Mouse (Mus musculus) midbrain, embryonic 13.5 days (tissue): ENCODE measurements at regions not wholly inside any gene's neighbourhood (a gene's known extent, or its start where the extent isn't known, plus 50 kb on each side); places are given as distances from the start of the nearest gene placed in this dataset.

ENCODE experiments used
- ATAC-seq: fragments of 200-750 bp; cut with Nextera tagmentation; 2 replicates; pipeline ENCODE4 v1.8.0; 2017; ENCODE audit warnings: mild to moderate bottlenecking, moderate TSS enrichment, moderate library complexity
- H3K27ac ChIP-seq: fragments of 300-500 bp; sonication (generic); 2 replicates; pipeline ENCODE4 v1.5.1; 2015; ENCODE audit warnings: inconsistent platforms, mild to moderate bottlenecking, moderate library complexity
- H3K27me3 ChIP-seq: fragments of 300-500 bp; sonication (generic); 2 replicates; pipeline ENCODE4 v1.6.1; 2015; ENCODE audit warnings: mild to moderate bottlenecking, inconsistent platforms
- H3K36me3 ChIP-seq: fragments of 300-500 bp; sonication (generic); 2 replicates; pipeline ENCODE4 v1.6.1; 2015; ENCODE audit warnings: mild to moderate bottlenecking, inconsistent platforms
- H3K4me1 ChIP-seq: fragments of 300-500 bp; sonication (generic); replicated peaks from 2 replicates; pipeline ENCODE4 v1.6.1; 2015; ENCODE audit warnings: inconsistent platforms
- H3K4me2 ChIP-seq: fragments of 300-500 bp; sonication (generic); replicated peaks from 2 replicates; pipeline ENCODE4 v1.6.1; 2015; ENCODE audit warnings: moderate library complexity, mild to moderate bottlenecking, inconsistent platforms
- H3K4me3 ChIP-seq: fragments of 300-500 bp; sonication (generic); replicated peaks from 2 replicates; pipeline ENCODE4 v1.5.1; 2015; ENCODE audit warnings: mild to moderate bottlenecking, inconsistent platforms
- H3K9ac ChIP-seq: fragments of 300-500 bp; sonication (generic); replicated peaks from 2 replicates; pipeline ENCODE4 v1.6.1; 2015; ENCODE audit warnings: mild to moderate bottlenecking, inconsistent platforms
- H3K9me3 ChIP-seq: fragments of 300-500 bp; sonication (generic); 2 replicates; pipeline ENCODE4 v1.6.1; 2016; ENCODE audit warnings: mild to moderate bottlenecking, inconsistent platforms
- WGBS: fragments of 180-500 bp; shearing (Covaris S2); methylation state at CpG from one replicate; pipeline ENCODE4 v1.1.7; 2015; 5-methylcytosine and 5-hydroxymethylcytosine counted together

GRCm38 (mm10) chr7:136457867-136458448, 436.5 kb upstream of the Mgmt start:
- H3K4me1 ChIP-seq, result no peaks in the 10 kb centered on the region
- H3K4me3 ChIP-seq, result no peak overlapping the region
- no peaks in the 10 kb centered on the region for H3K27me3 ChIP-seq
- no peak overlapping the region for H3K4me2 ChIP-seq
- H3K9me3 ChIP-seq, result no peaks in the 10 kb centered on the region
- 87% methylated on average over 10 of the region's 10 CpGs for WGBS
- no peak overlapping the region for H3K9ac ChIP-seq
- no peak for ATAC-seq
- H3K36me3 ChIP-seq, result no peaks in the 10 kb centered on the region
- H3K27ac ChIP-seq, result no peak overlapping the region

- WGBS, result 71% methylated on average over 4 of the region's 4 CpGs
- no peak for ATAC-seq
- Histone ChIP-seq H3K4me2 (no peak overlapping the region), H3K36me3 (no peaks in the 10 kb centered on the region), H3K27me3 (peaks cover 33% of the 10 kb centered on the region), H3K4me3 (no peak overlapping the region), H3K27ac (no peak overlapping the region), H3K9ac (no peak overlapping the region), H3K4me1 (peaks cover 5% of the 10 kb centered on the region), H3K9me3 (no peaks in the 10 kb centered on the region)
Measured at GRCm38 (mm10) chr7:136477135-136477534, 417.3 kb upstream of the Mgmt start.

- no peak overlapping the region for H3K9ac ChIP-seq
- H3K4me1 ChIP-seq, result peaks cover 12% of the 10 kb centered on the region
- H3K4me2 ChIP-seq, result no peak overlapping the region
- H3K27ac ChIP-seq, result no peak overlapping the region
- 73% methylated on average over 13 of the region's 13 CpGs for WGBS
- H3K4me3 ChIP-seq, result no peak overlapping the region
- ATAC-seq, result no peak
- H3K9me3 ChIP-seq, result no peaks in the 10 kb centered on the region
- peaks cover 59% of the 10 kb centered on the region for H3K27me3 ChIP-seq
- no peaks in the 10 kb centered on the region for H3K36me3 ChIP-seq
Measured at GRCm38 (mm10) chr7:136480641-136481202, 413.7 kb upstream of the Mgmt start.

DNA sequence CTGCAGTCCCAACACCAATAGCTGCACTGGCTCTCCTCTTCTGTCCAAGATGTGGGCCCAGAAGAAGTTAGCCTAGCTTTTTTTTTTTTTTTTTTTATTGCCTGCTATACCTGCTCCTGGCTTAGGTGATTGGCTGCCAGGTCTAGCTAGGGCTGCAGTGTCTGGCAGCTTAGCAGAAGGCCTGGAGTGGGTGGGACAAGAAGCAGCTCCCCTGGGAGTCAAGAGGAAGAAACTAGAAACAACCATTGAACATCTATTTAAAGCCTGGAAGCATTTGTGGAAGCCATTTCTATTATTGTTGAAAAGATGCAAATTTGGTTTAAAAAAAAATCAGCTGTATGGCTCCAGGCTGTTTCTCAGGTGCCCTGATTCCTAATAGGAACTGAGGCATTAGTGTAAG, 411.2 kb upstream of the Mgmt start:
- Histone ChIP-seq H3K9ac (no peak overlapping the region), H3K4me3 (no peak overlapping the region), H3K27me3 (peaks cover 68% of the 10 kb centered on the region), H3K4me2 (no peak overlapping the region), H3K36me3 (no peaks in the 10 kb centered on the region), H3K9me3 (no peaks in the 10 kb centered on the region), H3K4me1 (peaks cover 28% of the 10 kb centered on the region), H3K27ac (no peak overlapping the region)
- ATAC-seq, result no peak

GRCm38 (mm10) chr7:136487556-136487955, 406.9 kb upstream of the Mgmt start:
- Histone ChIP-seq H3K4me3 (no peak overlapping the region), H3K27me3 (peaks cover 52% of the 10 kb centered on the region), H3K9ac (no peak overlapping the region), H3K27ac (no peak overlapping the region), H3K36me3 (no peaks in the 10 kb centered on the region), H3K9me3 (no peaks in the 10 kb centered on the region), H3K4me2 (no peak overlapping the region), H3K4me1 (peaks cover 68% of the 10 kb centered on the region)
- ATAC-seq, result no peak
- 41% methylated on average over 5 of the region's 5 CpGs for WGBS

DNA sequence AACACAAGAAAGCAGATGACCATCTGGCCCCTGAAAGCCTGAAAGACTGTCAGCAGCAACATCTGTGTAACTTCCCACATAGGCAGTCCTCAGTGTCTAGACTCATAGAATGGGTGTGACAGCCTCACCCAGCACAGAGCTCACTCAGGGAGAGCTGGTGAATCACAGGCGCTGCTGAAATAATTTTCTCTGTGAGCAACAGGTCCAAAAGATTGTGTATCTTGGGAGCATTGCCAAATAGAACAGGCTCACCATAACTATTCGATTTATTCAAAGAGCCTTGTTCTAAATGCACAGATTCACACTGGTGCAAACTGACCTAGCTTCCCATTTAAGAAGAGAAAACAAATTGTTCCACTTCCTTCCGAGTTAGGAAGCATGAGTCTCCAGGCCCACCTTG, 399.6 kb upstream of the Mgmt start:
- Histone ChIP-seq H3K9ac (no peak overlapping the region), H3K27me3 (peaks cover 64% of the 10 kb centered on the region), H3K9me3 (no peaks in the 10 kb centered on the region), H3K4me3 (no peak overlapping the region), H3K36me3 (no peaks in the 10 kb centered on the region), H3K27ac (no peak overlapping the region), H3K4me2 (no peak overlapping the region), H3K4me1 (peaks cover 72% of the 10 kb centered on the region)
- no peak for ATAC-seq
- 66% methylated on average over 3 of the region's 3 CpGs for WGBS

DNA sequence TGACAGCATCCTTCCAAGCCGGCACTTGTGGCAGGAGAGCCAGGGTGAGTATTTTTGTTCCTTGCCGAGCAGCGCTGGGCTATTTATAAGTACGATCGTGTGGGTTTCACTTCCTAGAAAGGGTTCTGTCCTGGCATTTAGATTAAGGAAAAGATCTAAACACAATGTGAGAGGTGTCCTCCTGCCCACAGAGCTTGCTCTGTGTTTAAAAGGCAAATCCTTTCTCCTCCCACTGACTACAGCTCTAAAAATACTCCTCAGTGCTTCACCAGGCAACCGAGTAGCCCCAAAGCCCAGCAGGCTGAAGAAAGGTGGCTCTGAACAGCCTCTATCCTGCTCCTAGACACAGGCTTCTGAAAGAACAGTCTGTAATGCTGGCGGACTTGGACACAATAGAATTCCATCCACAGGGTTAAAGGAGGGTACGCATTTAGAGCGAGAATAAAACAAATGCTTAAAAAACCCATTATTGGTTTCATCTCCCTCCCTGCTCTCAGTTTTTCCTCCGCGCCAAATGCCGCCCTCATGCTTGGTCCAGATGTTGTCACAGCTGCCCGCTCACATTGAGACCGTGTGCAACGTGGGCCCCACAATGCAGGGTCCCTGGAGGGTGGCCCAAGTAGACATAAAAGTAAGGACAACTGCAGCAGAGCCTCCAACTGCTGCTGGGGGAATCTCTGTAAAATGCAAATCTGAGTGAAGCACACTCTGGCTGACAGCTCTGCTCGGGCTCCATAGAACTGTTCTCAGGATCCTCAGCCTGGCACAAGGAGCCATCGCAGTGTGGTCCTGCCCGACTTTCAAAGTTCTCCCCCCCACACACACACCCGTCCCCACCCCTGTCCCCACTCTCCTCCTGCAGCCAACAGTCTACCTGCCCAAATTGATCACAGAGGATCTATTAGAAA, 397.8 kb upstream of the Mgmt start:
- peak overlapping the region; percentile 58 for H3K27ac ChIP-seq
- peak overlapping the region; percentile 35 for H3K4me2 ChIP-seq
- 14% methylated on average over 19 of the region's 19 CpGs for WGBS
- peak overlapping the region; percentile 40; the same call in 1 of the 2 replicates for H3K9ac ChIP-seq
- 0 out of 2 replicates have a peak, but pooled peaks have one; percentile 34 for ATAC-seq
- no peaks in the 10 kb centered on the region for H3K36me3 ChIP-seq
- no peaks in the 10 kb centered on the region for H3K9me3 ChIP-seq
- no peak overlapping the region for H3K4me3 ChIP-seq
- H3K4me1 ChIP-seq, result peaks cover 71% of the 10 kb centered on the region
- H3K27me3 ChIP-seq, result peaks cover 70% of the 10 kb centered on the region

DNA sequence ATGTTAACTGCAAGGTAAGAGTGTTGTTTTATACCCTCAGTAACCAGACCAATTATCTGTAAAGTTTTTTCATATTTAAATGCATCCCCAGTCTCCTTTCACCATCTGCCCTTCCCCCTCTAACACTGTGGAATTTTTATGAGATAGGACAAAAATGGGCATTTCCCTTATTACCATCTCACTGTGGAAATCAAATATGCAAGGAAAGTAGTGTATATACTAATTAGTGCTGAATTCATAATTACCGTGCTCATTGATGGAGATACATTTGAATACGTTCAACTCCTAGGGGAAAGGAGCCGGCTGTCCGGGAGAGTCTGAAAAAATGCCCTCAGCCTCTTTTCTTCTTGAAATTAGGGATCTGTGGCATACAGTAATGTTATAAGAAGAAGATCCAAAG, 394.4 kb upstream of the Mgmt start:
- no peak overlapping the region for H3K9ac ChIP-seq
- peak overlapping the region; percentile 57; the same call in 1 of the 2 replicates for H3K27ac ChIP-seq
- 25% methylated on average over 4 of the region's 4 CpGs for WGBS
- H3K36me3 ChIP-seq, result no peaks in the 10 kb centered on the region
- peaks cover 68% of the 10 kb centered on the region for H3K4me1 ChIP-seq
- no peak for ATAC-seq
- H3K4me2 ChIP-seq, result no peak overlapping the region
- H3K27me3 ChIP-seq, result peaks cover 68% of the 10 kb centered on the region
- H3K9me3 ChIP-seq, result no peaks in the 10 kb centered on the region
- no peak overlapping the region for H3K4me3 ChIP-seq

GRCm38 (mm10) chr7:136501094-136501493, 393.3 kb upstream of the Mgmt start:
- peaks cover 59% of the 10 kb centered on the region for H3K4me1 ChIP-seq
- WGBS, result 83% methylated on average over 7 of the region's 7 CpGs
- H3K4me3 ChIP-seq, result no peak overlapping the region
- H3K36me3 ChIP-seq, result no peaks in the 10 kb centered on the region
- H3K9ac ChIP-seq, result no peak overlapping the region
- peaks cover 62% of the 10 kb centered on the region for H3K27me3 ChIP-seq
- peak; percentile 31; the same call in 1 of the 2 replicates for ATAC-seq
- H3K9me3 ChIP-seq, result no peaks in the 10 kb centered on the region
- peak overlapping the region; percentile 57 for H3K27ac ChIP-seq
- H3K4me2 ChIP-seq, result no peak overlapping the region

GRCm38 (mm10) chr7:136501855-136502847, 392.3 kb upstream of the Mgmt start:
- H3K4me2 ChIP-seq, result no peak overlapping the region
- no peak overlapping the region for H3K4me3 ChIP-seq
- H3K9me3 ChIP-seq, result no peaks in the 10 kb centered on the region
- 61% methylated on average over 32 of the region's 32 CpGs for WGBS
- H3K36me3 ChIP-seq, result no peaks in the 10 kb centered on the region
- peaks cover 61% of the 10 kb centered on the region for H3K27me3 ChIP-seq
- no peak overlapping the region for H3K9ac ChIP-seq
- H3K4me1 ChIP-seq, result peaks cover 49% of the 10 kb centered on the region
- ATAC-seq, result no peak
- H3K27ac ChIP-seq, result no peak overlapping the region; the same call in 1 of the 2 replicates

GRCm38 (mm10) chr7:136511389-136511788, 383.0 kb upstream of the Mgmt start:
- no peaks in the 10 kb centered on the region for H3K9me3 ChIP-seq
- ATAC-seq, result no peak
- WGBS, result 85% methylated on average over 6 of the region's 6 CpGs

More at GRCm38 (mm10) chr7:136511389-136511788, 383.0 kb upstream of the Mgmt start:
- Histone ChIP-seq H3K27ac (no peak overlapping the region), H3K4me2 (no peak overlapping the region), H3K4me1 (no peaks in the 10 kb centered on the region), H3K9ac (no peak overlapping the region), H3K4me3 (no peak overlapping the region), H3K36me3 (no peaks in the 10 kb centered on the region), H3K27me3 (peaks cover 11% of the 10 kb centered on the region; the same call in 1 of the 2 replicates)
